Mouse (Mus musculus): ENCODE data around the gene Mbd3. TPM values are rescaled to one million over a fixed set of nuclear protein-coding genes. Genes with fewer than 3 reads are reported as not detected.

Mbd3 gene
- polyA plus RNA-seq (2021; fragmentation: Nextera tagmentation) = 41.8 and 43.3 TPM in 2 replicates
- long read RNA-seq, experiment 1, transcript Mbd3-201 (7 exons, 1,662 nt) = minor isoform, 9 of 65 reads
- long read RNA-seq, experiment 1, transcript Mbd3-204 (7 exons, 1,566 nt) = major isoform, 23 of 65 reads
- long read RNA-seq, experiment 1, partial matches to known transcripts = 24 of 65 reads
- long read RNA-seq, experiment 1, other reads (novel, unspliced or antisense) = 3 of 65 reads
- long read RNA-seq, experiment 2, transcript Mbd3-201 (7 exons, 1,662 nt) = minor isoform, 38 of 156 reads
- long read RNA-seq, experiment 2, transcript Mbd3-204 (7 exons, 1,566 nt) = major isoform, 79 of 156 reads
- long read RNA-seq, experiment 2, partial matches to known transcripts = 27 of 156 reads
- long read RNA-seq, experiment 2, other reads (novel, unspliced or antisense) = 11 of 156 reads

GRCm38 (mm10) chr10:80399191-80399972, at the start of gene Mbd3:
Gene Mbd3 (minus strand): TSS chr10:80399550.

GRCm38 (mm10) chr10:80433513-80434232, 34.3 kb upstream of the Mbd3 start, which contains the start of gene Tcf3:
Gene Tcf3 (minus strand): TSS chr10:80433647.

GRCm38 (mm10) chr10:80406684-80407501, 7.5 kb upstream of the Mbd3 start, which contains the start of gene Uqcr11:
Gene Uqcr11 (minus strand): TSS chr10:80406830.

GRCm38 (mm10) chr10:80387522-80387959, 11.8 kb downstream of the Mbd3 start, which contains the start of gene Mex3d:
Gene Mex3d (minus strand): TSS chr10:80387659.

GRCm38 (mm10) chr10:80356001-80356682, 43.2 kb downstream of the Mbd3 start, which contains the start of gene Plk5:
Gene Plk5 (plus strand): TSS chr10:80356459.

GRCm38 (mm10) chr10:80348244-80348781, 51.0 kb downstream of the Mbd3 start, which contains the start of gene Adamtsl5:
Gene Adamtsl5 (minus strand): TSS chr10:80348412.

Small RNA genes within 50 kb of the gene (microRNA-seq; reads per million reads assigned to microRNA genes)
- not detected for gene Gm22721

Other genes with a start within 250 kb of the Mbd3 start
- gene Cirbp, start 233.6 kb downstream of the Mbd3 start, polyA plus RNA-seq (2021; fragmentation: Nextera tagmentation) = 162 and 186 TPM in 2 replicates
- 10.6 and 11.0 TPM in 2 replicates for gene 1600002K03Rik, start 226.6 kb downstream of the Mbd3 start, polyA plus RNA-seq (2021; fragmentation: Nextera tagmentation)
- 7.4 and 8.6 TPM in 2 replicates for gene Efna2, start 220.1 kb downstream of the Mbd3 start, polyA plus RNA-seq (2021; fragmentation: Nextera tagmentation)
- 22.1 and 23.6 TPM in 2 replicates for gene Mum1, start 173.1 kb downstream of the Mbd3 start, polyA plus RNA-seq (2021; fragmentation: Nextera tagmentation)
- 865 and 922 TPM in 2 replicates for gene Ndufs7, start 150.4 kb downstream of the Mbd3 start, polyA plus RNA-seq (2021; fragmentation: Nextera tagmentation)
- 51.8 and 54.3 TPM in 2 replicates for gene Gamt, start 138.5 kb downstream of the Mbd3 start, polyA plus RNA-seq (2021; fragmentation: Nextera tagmentation)
- 3.0 and 3.1 TPM in 2 replicates for gene Dazap1, start 138.1 kb downstream of the Mbd3 start, polyA plus RNA-seq (2021; fragmentation: Nextera tagmentation)
- 2,763 and 3,004 TPM in 2 replicates for gene Rps15, start 107.1 kb downstream of the Mbd3 start, polyA plus RNA-seq (2021; fragmentation: Nextera tagmentation)
- gene Apc2, start 103.6 kb downstream of the Mbd3 start, polyA plus RNA-seq (2021; fragmentation: Nextera tagmentation) = 15.7 and 18.9 TPM in 2 replicates
- 33.2 and 34.9 TPM in 2 replicates for gene 2310011J03Rik, start 79.0 kb downstream of the Mbd3 start, polyA plus RNA-seq (2021; fragmentation: Nextera tagmentation)
- 1.6 and 1.7 TPM in 2 replicates for gene Pcsk4, start 70.1 kb downstream of the Mbd3 start, polyA plus RNA-seq (2021; fragmentation: Nextera tagmentation)
- 7.6 and 9.0 TPM in 2 replicates for gene Reep6, start 69.6 kb downstream of the Mbd3 start, polyA plus RNA-seq (2021; fragmentation: Nextera tagmentation)
- gene Adamtsl5, start 51.1 kb downstream of the Mbd3 start, polyA plus RNA-seq (2021; fragmentation: Nextera tagmentation) = 2.3 and 3.4 TPM in 2 replicates
- 20.6 and 23.4 TPM in 2 replicates for gene Plk5, start 43.1 kb downstream of the Mbd3 start, polyA plus RNA-seq (2021; fragmentation: Nextera tagmentation)
- gene Mex3d, start 11.9 kb downstream of the Mbd3 start, polyA plus RNA-seq (2021; fragmentation: Nextera tagmentation) = 1.4 and 2.5 TPM in 2 replicates
- gene Uqcr11, start 7.3 kb upstream of the Mbd3 start, polyA plus RNA-seq (2021; fragmentation: Nextera tagmentation) = 1,342 and 1,554 TPM in 2 replicates
- gene Tcf3, start 34.1 kb upstream of the Mbd3 start, polyA plus RNA-seq (2021; fragmentation: Nextera tagmentation) = 7.2 and 9.6 TPM in 2 replicates
- gene Onecut3, start 95.3 kb upstream of the Mbd3 start, polyA plus RNA-seq (2021; fragmentation: Nextera tagmentation) = not detected in 2 replicates
- gene Atp8b3, start 139.6 kb upstream of the Mbd3 start, polyA plus RNA-seq (2021; fragmentation: Nextera tagmentation) = 0.09 and 0.10 TPM in 2 replicates
- gene Rexo1, start 162.0 kb upstream of the Mbd3 start, polyA plus RNA-seq (2021; fragmentation: Nextera tagmentation) = 19.5 and 19.8 TPM in 2 replicates
- 7.5 and 8.9 TPM in 2 replicates for gene Klf16, start 177.8 kb upstream of the Mbd3 start, polyA plus RNA-seq (2021; fragmentation: Nextera tagmentation)
- gene Abhd17a, start 190.8 kb upstream of the Mbd3 start, polyA plus RNA-seq (2021; fragmentation: Nextera tagmentation) = 42.4 and 50.1 TPM in 2 replicates
- gene Scamp4, start 203.3 kb upstream of the Mbd3 start, polyA plus RNA-seq (2021; fragmentation: Nextera tagmentation) = 116 and 118 TPM in 2 replicates
- gene Adat3, start 203.3 kb upstream of the Mbd3 start, polyA plus RNA-seq (2021; fragmentation: Nextera tagmentation) = 3.0 and 3.2 TPM in 2 replicates
- gene Gm49322, start 206.5 kb upstream of the Mbd3 start, polyA plus RNA-seq (2021; fragmentation: Nextera tagmentation) = 0.23 and 0.29 TPM in 2 replicates
- 18.6 and 20.5 TPM in 2 replicates for gene Csnk1g2, start 223.3 kb upstream of the Mbd3 start, polyA plus RNA-seq (2021; fragmentation: Nextera tagmentation)